9 mouse cellular contexts compared by ENCODE assay signal in the genomic region with DNA sequence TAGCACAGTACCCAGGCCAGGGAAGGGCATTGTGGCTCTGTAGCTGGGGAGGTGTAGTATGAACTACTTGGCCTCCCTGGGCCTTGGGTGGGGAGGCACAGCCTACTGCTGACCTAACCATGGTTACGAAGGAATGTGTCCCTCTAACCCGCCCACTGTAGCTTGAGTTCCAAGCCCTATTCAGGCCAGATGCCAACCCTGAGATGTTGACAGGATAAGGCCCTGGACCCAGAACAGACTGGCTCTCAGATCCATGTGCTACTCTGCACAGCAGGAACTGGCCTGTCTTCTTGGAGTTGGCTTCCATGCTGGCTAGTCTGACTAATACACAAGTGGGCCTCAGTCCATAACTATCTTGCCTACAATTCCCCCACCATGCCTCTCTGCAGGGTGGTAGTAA. TPM values are rescaled to one million over a fixed set of nuclear protein-coding genes. Genes with fewer than 3 reads are reported as not detected.
DNase-seq lines count a peak whose midpoint lies in the region; ATAC-seq and TF ChIP-seq lines count a peak whose summit lies in the region.
"Had no signal": no experiment of that assay in that cellular context is flagged by ENCODE, and none has a peak within 500 bp of the region (broad histone marks: within the 10 kb centered on the region; RNA-seq: fewer than 3 reads in every experiment).

No protein-coding gene starts in this region.

- H3K9ac ChIP-seq in neural tube, embryonic 13.5 days: peak overlapping the region; percentile 63

- no peak for TF ChIP-seq CTCF in layer of hippocampus, adult 2 months (conservative IDR thresholded peaks at IDR 0.05)

- no peaks in the 10 kb centered on the region for H3K9me3 ChIP-seq in neural tube, embryonic 13.5 days
- H3K9me3 ChIP-seq: embryonic facial prominence, embryonic 12.5 days had no signal

- H3K27me3 ChIP-seq in neural tube, embryonic 13.5 days: no peaks in the 10 kb centered on the region
- H3K27me3 ChIP-seq: embryonic facial prominence, embryonic 12.5 days had no signal

- H3K4me1 ChIP-seq in neural tube, embryonic 13.5 days (replicated peaks): peaks cover 87% of the 10 kb centered on the region

- H3K36me3 ChIP-seq in neural tube, embryonic 13.5 days: peaks cover 47% of the 10 kb centered on the region

- peak overlapping the region; percentile 75 for H3K4me2 ChIP-seq in neural tube, embryonic 13.5 days
- H3K4me2 ChIP-seq: embryonic facial prominence, embryonic 12.5 days had no signal

- no peak overlapping the region for H3K4me3 ChIP-seq in layer of hippocampus, adult 2 months
- no peak overlapping the region for H3K4me3 ChIP-seq in neural tube, embryonic 13.5 days
- H3K4me3 ChIP-seq: embryonic facial prominence, embryonic 12.5 days had no signal

- 58% methylated on average over 2 of the region's 2 CpGs for WGBS in neural tube, embryonic 13.5 days

- no peak for DNase-seq in layer of hippocampus, adult 2 months (ENCODE audit: low spot score in 2 of 2)
- DNase-seq in layer of hippocampus, adult 8-10 months (ENCODE audit: low spot score in 2 of 2): no peak
- peak; percentile 93 for DNase-seq in cerebellum, adult 9-10 months
- DNase-seq in gastrocnemius, postnatal 25 days: peak; percentile 80
- peak; percentile 79 for DNase-seq in kidney, postnatal 14 days
- DNase-seq in thymus, postnatal 25 days: no peak
- no peak for DNase-seq in spleen, postnatal 36 days (ENCODE audit: low spot score in 2 of 2)

- no peak for ATAC-seq in neural tube, embryonic 13.5 days (ENCODE audit: low read depth)

- H3K27ac ChIP-seq in layer of hippocampus, adult 2 months: peak overlapping the region; percentile 21; the same call in 1 of the 2 replicates
- H3K27ac ChIP-seq in neural tube, embryonic 13.5 days (replicated peaks): peak overlapping the region; percentile 79
- H3K27ac ChIP-seq: embryonic facial prominence, embryonic 12.5 days had no signal

RNA-seq across cellular contexts. Expression of gene Txnrd2, which starts 30.0 kb away (rescaled TPM):
- total RNA-seq in layer of hippocampus, adult 2 months (2021): 10 to 100 TPM; 19.7 to 21.4 TPM
- total RNA-seq in layer of hippocampus, adult 8-10 months (2022): 10 to 100 TPM; 19.4 to 24.4 (median 21.0) TPM
- 10 to 100 TPM; 16.0 to 16.9 TPM for total RNA-seq in gastrocnemius, postnatal 25 days (2021)
- polyA plus RNA-seq in neural tube, embryonic 13.5 days (2015; fragmentation: Nextera tagmentation; extraction: Ambion mirVana): 20.3 and 22.8 TPM in 2 replicates

RNA-seq across cellular contexts. Expression of gene Comt, which starts 30.5 kb away (rescaled TPM):
- 10 to 100 TPM; 74.6 to 75.1 TPM for total RNA-seq in layer of hippocampus, adult 2 months (2021)
- total RNA-seq in layer of hippocampus, adult 8-10 months (2022): 10 to 100 TPM; 67.1 to 80.6 (median 76.9) TPM
- 10 to 100 TPM; 33.3 to 44.8 TPM for total RNA-seq in gastrocnemius, postnatal 25 days (2021)
- 86.4 and 93.2 TPM in 2 replicates for polyA plus RNA-seq in neural tube, embryonic 13.5 days (2015; fragmentation: Nextera tagmentation; extraction: Ambion mirVana)

RNA-seq across cellular contexts. Expression of gene Arvcf, which starts 48.2 kb away (rescaled TPM):
- total RNA-seq in layer of hippocampus, adult 2 months (2021): 10 to 100 TPM; 40.4 to 41.4 TPM
- total RNA-seq in layer of hippocampus, adult 8-10 months (2022): 10 to 100 TPM; 35.5 to 52.4 (median 41.6) TPM
- 10 to 100 TPM; 12.5 to 14.3 TPM for total RNA-seq in gastrocnemius, postnatal 25 days (2021)
- polyA plus RNA-seq in neural tube, embryonic 13.5 days (2015; fragmentation: Nextera tagmentation; extraction: Ambion mirVana): 85.2 and 93.6 TPM in 2 replicates

RNA-seq across cellular contexts. Expression of gene Tango2, which starts 48.3 kb away (rescaled TPM):
- total RNA-seq in layer of hippocampus, adult 2 months (2021): 100 to 1,000 TPM; 128 to 130 TPM
- 100 to 1,000 TPM; 112 to 138 (median 127) TPM for total RNA-seq in layer of hippocampus, adult 8-10 months (2022)
- total RNA-seq in gastrocnemius, postnatal 25 days (2021): 10 to 100 TPM; 37.3 to 37.6 TPM
- polyA plus RNA-seq in neural tube, embryonic 13.5 days (2015; fragmentation: Nextera tagmentation; extraction: Ambion mirVana): 74.0 and 79.5 TPM in 2 replicates

Comparison
In these comparisons a context has a peak if more than half of its experiments do, and no peak if none do; other contexts are left out.
1. DNase-seq: peak in cerebellum, adult 9-10 months (single experiment), gastrocnemius, postnatal 25 days (single experiment) and kidney, postnatal 14 days (single experiment); none in layer of hippocampus, adult 2 months (0 of 2), layer of hippocampus, adult 8-10 months (0 of 2), thymus, postnatal 25 days (single experiment) and spleen, postnatal 36 days (0 of 2).